Mouse (Mus musculus) brain, embryonic 18.5 days (tissue): ENCODE measurements at regions not wholly inside any gene's neighbourhood (a gene's known extent, or its start where the extent isn't known, plus 50 kb on each side); places are given as distances from the start of the nearest gene placed in this dataset.

Experiments used
- DNase-seq: peaks from one replicate; pipeline ENCODE4 v3.0.0-alpha.2; 2012; ENCODE audit warnings: low read depth, low spot score

- no peak for DNase-seq
These were observed 318.9 kb downstream of the Gm49356 start for GRCm38 (mm10) chr15:59207976-59208375.

GRCm38 (mm10) chr15:59212362-59212761, 323.3 kb downstream of the Gm49356 start:
- DNase-seq, result no peak

GRCm38 (mm10) chr15:59214096-59214495, 325.0 kb downstream of the Gm49356 start:
- no peak for DNase-seq

GRCm38 (mm10) chr15:59215239-59215638, 326.1 kb downstream of the Gm49356 start:
- no peak for DNase-seq

GRCm38 (mm10) chr15:59217481-59217880, 328.4 kb downstream of the Gm49356 start:
- DNase-seq, result no peak

DNA sequence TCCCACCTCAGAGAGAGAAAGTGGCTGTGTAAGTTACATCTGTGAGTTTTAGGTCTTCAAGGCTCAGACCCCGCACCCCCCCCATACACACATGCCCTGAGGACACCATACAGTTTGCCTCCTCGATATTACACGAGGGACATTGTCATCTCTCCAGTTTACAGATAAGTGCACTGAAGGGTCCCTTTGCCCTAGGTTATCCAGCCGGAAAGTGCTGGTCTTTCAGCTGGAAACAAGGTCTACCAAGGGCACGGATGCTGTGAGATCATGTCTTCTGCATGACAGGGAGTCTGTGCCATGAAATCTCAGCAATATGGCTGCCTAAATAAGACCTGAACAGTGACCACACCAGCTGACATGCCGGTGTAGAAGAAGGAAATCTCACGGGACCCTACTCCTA, 329.8 kb downstream of the Gm49356 start:
- DNase-seq, result no peak

DNA sequence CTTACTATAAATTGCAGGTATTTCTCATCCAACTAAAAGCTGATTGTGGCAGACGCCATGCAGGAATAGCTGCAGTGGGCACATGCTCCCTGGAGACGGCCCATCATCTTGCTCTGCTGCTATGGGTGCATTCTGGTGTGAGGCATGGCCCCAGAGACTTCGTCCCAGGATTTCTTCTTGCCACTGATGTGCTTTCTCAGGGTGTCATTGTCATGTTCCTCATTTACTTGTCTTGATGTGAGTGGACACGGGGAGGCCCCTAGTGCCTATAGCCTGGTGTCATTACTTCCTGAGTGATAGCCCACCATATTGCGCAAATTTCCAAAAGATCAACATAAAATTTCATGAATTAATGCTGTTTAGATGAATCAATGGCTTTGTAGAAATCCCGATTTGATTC, 336.5 kb downstream of the Gm49356 start:
- no peak for DNase-seq

DNA sequence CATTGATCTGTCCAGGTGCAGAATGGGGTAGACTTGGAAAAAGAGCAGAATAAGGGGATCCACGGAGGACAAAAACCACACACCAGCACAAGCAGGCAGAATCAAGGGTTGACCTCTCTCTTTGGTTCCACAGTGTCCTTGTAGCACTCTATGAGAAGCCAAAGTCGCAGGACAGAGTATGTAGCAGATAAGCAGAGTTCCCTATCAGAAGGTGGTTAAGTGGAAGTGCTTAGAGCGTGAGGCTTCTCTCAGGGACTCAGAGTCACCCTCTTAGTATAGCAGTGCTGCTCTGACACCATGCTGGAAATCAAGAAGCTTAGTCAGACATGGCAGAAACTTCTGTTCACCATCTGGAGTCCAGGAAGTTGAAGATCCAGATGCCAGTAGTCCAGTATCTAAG, 338.2 kb downstream of the Gm49356 start:
- no peak for DNase-seq

GRCm38 (mm10) chr15:59230536-59230935, 341.4 kb downstream of the Gm49356 start:
- DNase-seq, result no peak

DNA sequence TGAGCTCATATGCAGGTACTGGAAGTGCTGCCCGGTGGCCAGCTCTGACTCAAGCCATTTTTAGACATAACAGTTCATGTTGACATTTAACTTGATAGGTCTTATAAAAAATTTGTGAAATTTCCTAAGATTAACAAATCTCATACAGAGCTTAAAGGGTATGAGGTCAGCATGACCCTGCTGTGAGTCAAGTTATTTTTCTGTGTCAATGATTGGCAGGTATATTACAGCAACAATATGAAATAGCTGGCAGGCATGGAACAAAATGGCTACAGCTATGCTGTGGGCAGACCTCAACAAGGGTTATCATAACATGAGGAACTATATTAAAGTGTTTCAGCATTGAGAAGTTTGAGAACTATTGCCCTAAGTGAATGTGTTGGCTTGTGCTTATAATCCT, 342.6 kb downstream of the Gm49356 start:
- no peak for DNase-seq

DNA sequence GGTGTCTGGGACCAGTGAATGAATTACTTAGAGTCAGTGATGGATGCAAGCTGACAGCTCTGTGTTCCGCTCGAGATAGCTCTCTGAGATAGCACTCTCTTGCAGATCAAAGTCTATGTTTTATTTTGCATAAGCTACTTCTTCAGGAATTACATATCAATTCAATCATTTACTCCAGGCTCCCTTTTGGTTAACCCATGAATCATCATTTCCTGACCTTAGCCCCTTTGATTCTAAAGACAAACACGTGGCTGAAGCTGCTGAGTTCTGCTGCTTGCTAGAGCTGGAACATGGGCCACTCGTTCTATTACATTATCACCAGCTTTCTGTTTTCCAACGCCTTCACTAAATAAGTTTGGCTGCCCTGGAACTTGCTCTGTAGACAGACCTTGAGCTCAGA, 343.2 kb downstream of the Gm49356 start:
- no peak for DNase-seq

- no peak for DNase-seq
These were observed 348.5 kb downstream of the Gm49356 start for GRCm38 (mm10) chr15:59237446-59238161.

DNA sequence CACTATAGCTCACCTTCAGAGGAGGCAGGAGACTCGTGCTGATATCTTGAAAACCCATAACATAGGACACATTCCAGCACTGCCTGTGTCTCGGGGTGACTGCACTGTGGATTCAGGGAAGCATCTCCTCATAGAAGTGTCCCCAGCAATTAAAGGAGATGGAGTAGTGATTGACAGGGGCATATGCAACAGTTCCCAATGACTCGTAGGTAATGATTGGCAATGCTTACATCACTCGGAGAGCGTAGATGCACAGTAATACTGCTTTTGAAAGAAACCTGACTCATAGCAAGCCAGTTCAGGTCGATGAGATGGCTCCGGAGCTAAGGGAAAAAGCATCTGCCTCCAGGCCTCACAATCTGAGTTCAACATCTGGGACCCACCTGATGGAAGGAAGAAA, 352.7 kb downstream of the Gm49356 start:
- DNase-seq, result no peak

- DNase-seq, result no peak
These were observed 357.0 kb downstream of the Gm49356 start for GRCm38 (mm10) chr15:59245927-59246649.

DNA sequence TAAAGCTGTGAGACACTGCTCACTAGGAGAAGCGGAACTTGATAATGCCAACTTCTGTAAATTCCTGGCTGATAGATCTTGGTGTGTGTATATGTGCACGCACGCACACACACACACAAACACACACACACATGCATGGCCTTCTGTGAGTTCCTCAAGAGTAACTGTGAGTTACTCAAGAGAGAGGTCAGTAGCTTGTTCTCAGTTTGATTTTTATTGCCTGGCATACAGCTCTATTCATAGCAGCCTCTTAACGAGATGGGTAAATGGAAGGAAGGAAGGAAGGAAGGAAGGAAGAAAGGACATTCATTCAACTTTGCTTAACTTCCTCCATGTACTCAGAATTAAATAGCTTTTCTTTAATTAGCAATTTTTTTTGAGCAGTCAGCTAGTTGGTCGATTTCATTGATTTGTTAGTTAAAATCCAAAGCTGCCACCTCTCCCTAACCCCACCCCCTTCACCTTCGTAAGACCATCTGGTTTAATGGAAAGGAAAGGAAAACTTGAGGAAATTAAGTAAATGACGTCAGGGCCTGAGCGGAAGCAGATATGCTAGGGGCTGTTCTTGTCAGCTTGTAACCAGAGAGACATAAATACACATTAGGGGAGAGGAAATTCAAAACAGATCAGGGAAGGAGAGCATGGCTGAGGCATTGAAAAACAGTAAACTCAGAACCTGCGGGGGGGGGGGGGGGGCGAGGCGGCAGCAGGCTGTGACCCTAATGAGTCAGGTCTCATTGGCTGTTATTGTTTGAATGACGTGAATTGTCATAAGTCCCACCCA, 359.6 kb downstream of the Gm49356 start:
- DNase-seq, result no peak

DNA sequence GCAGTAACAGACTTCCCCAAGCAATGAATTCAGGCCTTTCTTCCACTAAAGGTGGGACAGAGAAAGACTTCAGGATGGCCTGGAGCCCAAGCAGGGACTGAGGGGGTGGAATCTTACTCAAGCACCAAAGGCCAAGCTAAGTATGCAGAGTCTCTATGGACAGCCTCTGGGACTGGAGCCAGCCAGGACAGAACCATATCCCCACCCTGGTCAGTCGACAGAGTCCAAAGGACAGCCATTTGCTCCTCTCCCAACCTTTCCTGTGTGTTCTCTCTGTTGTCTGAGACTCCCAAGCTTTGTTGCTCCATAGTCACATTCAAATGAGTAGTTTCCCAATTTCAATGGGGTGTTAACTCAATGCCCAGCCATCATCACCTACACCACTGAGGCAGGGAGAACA, 372.3 kb downstream of the Gm49356 start:
- DNase-seq, result no peak

DNA sequence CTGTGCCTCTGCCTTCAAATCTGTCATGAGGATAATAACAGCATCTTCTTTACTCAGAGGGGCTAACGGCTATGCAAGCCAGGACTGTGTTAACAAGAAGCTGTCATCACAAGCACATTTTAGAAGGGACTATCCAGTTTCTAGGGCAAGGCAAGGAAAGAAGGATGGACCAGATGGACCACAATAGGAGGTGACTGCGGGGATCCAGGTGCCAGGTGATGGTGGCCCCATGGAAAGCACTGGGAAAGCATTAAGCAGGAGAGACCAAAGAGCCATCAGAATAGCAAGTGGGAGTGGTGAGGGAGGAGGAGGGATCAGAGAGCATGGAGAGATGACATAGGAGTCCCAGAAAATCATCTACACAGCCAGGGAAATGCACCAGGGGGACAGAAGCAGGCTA, 373.3 kb downstream of the Gm49356 start:
- DNase-seq, result no peak

- no peak for DNase-seq
These were observed 374.6 kb downstream of the Gm49356 start for GRCm38 (mm10) chr15:59263433-59264328.
